Mouse (Mus musculus) right cerebral cortex, adult 2 months (tissue): ENCODE results near the gene Gm20388.

Experiments
- DNase-seq, 2 experiments: peaks; one replicate each; pipeline ENCODE4 v3.0.0; 2021 to 2022; ENCODE audit warnings: low spot score in 2 of 2

Gene Gm20388

GRCm38 (mm10) chr8:120563348-120563724 lies 652.7 kb downstream of the Gm20388 start:
- DNase-seq = no peak

- peak; percentile 55 to 73 for DNase-seq
Observed at GRCm38 (mm10) chr8:120563851-120564837, 653.5 kb downstream of the Gm20388 start.

- DNase-seq = no peak
Observed at GRCm38 (mm10) chr8:120565151-120565711, 654.6 kb downstream of the Gm20388 start.

- DNase-seq = no peak
Observed at GRCm38 (mm10) chr8:120566681-120567080, 656.0 kb downstream of the Gm20388 start.

- DNase-seq = no peak
Observed at GRCm38 (mm10) chr8:120567731-120568130, 657.1 kb downstream of the Gm20388 start.

- DNase-seq = no peak
Observed at GRCm38 (mm10) chr8:120568164-120568798, 657.6 kb downstream of the Gm20388 start.

GRCm38 (mm10) chr8:120569123-120569522 lies 658.5 kb downstream of the Gm20388 start:
- DNase-seq = no peak

GRCm38 (mm10) chr8:120569939-120570715 lies 659.5 kb downstream of the Gm20388 start:
- DNase-seq = peak; percentile 86 to 87

- DNase-seq = no peak
Observed at GRCm38 (mm10) chr8:120571561-120571960, 660.9 kb downstream of the Gm20388 start.

GRCm38 (mm10) chr8:120572534-120572933 lies 661.9 kb downstream of the Gm20388 start:
- DNase-seq = peak in 1 of 2 experiments; percentile 69

GRCm38 (mm10) chr8:120573866-120574265 lies 663.2 kb downstream of the Gm20388 start:
- no peak for DNase-seq

GRCm38 (mm10) chr8:120574941-120575340 lies 664.3 kb downstream of the Gm20388 start:
- DNase-seq = no peak

GRCm38 (mm10) chr8:120575801-120576200 lies 665.2 kb downstream of the Gm20388 start:
- DNase-seq = no peak

- no peak for DNase-seq
Observed at GRCm38 (mm10) chr8:120577821-120578220, 667.2 kb downstream of the Gm20388 start.

GRCm38 (mm10) chr8:120580336-120581000 lies 669.8 kb downstream of the Gm20388 start:
- DNase-seq = no peak

GRCm38 (mm10) chr8:120581329-120581728 lies 670.7 kb downstream of the Gm20388 start:
- DNase-seq = no peak

GRCm38 (mm10) chr8:120581811-120582210 lies 671.2 kb downstream of the Gm20388 start:
- no peak for DNase-seq

GRCm38 (mm10) chr8:120585521-120585920 lies 674.9 kb downstream of the Gm20388 start:
- no peak for DNase-seq

- peak; percentile 98 to 99 for DNase-seq
Observed at GRCm38 (mm10) chr8:120588908-120589771, 678.5 kb downstream of the Gm20388 start, which contains the start of gene Gins2. TSS of gene Gins2 (minus strand) at chr8:120589304.

- DNase-seq = no peak
Observed at GRCm38 (mm10) chr8:120589921-120590320, 679.3 kb downstream of the Gm20388 start.
